Mouse (Mus musculus) thymus, postnatal 25 days (tissue): ENCODE results near the gene Man1a.
A peak's percentile ranks its signal among the peaks of the same experiment; 100 is the strongest.

Experiments used
- DNase-seq: peaks from one replicate; pipeline ENCODE4 v3.0.0; 2022

Gene Man1a

DNA sequence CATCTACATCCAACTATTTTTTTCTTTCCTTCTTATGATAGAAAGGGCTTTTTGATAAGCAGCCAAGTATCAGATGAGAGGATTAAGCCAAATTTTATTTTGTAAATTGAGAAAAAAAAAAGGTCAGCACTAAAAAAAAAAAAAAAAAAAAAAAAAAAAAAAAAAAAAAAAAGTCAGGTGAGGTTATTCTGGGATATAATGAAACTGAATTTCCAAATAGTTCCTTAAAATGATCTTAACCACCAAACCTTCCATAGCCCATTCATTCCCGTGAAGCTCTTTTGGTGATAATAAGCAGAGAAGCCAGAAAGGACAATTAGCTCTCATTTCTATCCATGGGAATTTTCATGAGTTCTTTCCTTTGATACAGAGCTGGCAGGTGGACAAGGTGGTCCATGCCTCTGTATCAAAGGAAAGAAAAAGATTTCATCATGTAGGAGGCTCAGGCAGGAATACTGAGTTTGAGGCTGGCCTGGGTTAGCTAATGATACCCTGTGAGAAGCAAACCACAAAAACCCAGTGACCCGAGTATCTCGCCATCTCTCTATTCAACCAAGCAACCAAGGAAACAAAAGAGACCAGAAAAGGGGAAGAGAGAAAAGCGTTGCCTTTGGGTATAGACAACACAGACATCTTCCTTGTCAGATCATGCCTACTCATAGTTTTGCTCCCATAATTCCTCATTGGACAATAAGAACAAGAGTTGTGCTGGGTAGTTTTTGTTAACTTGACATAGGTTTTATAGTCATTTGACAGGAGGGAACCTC lies 162.7 kb downstream of the Man1a start:
- no peak for DNase-seq

DNA sequence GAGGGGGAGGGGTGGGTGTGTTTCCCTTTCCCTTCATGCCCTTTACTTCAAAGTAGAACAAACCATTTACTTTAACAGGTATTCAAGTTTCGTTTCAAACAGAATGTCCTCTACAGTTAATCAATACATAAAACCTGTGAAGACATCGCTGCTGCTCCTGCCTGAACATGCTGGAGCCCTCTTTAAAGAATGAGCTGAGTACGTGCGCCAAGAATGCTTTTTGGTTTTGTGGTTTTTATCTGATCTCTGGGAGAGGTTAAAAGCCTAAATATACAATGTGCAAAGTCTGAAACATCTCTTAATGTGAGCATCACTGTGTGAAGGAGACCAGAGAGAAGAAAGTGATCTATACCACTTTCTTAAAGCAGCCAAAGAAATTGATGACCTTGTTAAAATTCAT lies 186.9 kb downstream of the Man1a start:
- DNase-seq, result peak; percentile 4

DNA sequence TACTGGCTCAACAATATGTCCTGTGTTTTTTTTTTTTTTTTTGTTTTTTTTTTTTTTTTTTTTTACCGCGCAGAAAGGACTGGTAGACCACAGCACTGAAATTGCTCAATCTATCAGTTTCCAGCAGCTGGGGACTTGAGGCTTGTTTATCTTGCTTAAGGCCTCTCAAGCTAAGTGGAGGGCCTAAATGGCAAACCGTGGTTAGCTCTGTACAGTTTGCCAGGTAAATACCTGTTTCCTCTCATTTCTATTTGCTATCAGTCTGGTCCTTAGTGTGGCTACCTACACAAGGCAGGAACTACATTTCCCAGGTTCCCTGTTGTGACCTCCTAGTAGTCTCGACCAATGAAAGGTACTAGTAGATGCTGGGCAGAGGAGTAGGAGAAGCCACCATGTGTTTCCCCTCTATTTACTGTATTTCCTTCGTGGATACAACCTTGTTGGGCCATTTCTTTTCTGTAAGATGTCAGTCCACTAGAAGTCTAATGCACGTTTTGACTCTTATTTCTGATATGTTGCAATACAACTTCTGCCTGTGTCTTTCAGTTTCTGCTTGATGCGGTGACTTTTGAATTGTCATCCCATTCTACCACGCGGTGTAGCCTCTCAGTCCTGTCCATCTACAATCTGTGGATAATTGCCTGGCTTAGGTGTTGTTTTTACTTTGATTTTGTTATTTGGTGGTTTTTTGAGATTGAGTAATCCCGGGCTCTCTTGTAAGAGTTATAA lies 187.9 kb downstream of the Man1a start:
- DNase-seq, result no peak

DNA sequence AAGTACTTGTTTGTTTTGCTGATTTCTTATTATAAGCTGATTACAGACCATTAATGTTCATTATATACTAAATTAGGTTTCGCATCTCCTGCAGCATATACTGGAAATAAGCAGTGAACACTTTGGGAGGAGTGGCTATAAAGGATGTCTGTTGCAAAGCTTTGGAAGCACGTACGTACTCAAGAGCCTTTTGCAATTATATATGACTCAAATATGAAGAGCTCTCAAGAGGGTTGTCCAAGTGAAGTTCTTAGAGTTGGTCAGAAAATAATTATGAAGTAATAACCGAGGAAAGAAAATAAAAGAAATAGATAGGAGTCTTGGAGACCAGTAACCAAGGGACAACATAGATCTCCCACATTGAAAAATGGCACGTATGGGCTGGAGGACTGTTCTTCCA lies 189.9 kb downstream of the Man1a start:
- DNase-seq, result no peak

DNA sequence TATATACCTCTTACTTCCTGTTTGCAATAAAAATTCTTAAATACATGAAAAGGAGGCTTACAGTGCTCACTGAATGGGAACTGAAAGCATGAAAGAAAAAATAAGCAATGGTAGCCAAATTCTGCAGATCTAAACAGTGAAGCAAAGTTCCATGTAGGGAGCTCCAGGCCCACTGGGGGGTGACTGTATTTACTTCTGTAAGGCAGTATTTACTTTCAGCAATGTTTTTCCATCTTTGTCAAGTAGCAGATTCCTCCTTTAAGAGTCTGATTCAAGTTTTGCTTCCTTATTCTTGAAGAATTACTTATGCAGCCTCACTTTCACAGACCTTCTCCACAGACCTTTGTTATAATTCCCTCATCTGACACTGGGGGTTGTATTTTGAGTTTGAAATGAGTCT lies 195.1 kb downstream of the Man1a start:
- no peak for DNase-seq

DNA sequence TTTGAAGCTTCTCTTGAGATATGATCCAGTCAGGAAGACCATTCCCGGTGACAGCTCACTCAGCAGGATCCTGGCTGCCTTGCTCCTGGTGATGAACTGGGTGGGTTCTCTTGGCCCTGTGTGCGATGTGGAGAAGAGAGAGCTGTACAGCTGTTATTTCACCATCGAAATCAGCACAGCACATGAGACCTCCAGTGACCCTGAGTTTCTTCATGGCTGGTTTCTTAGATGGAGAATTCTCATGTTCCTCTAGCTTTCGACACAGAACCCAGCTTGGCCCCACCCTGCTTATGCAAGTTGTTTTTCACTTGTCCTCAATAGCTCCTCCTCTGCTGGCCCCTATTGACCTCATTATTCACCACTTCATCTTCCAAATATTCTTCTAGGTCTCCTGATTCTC lies 200.5 kb downstream of the Man1a start:
- no peak for DNase-seq

DNA sequence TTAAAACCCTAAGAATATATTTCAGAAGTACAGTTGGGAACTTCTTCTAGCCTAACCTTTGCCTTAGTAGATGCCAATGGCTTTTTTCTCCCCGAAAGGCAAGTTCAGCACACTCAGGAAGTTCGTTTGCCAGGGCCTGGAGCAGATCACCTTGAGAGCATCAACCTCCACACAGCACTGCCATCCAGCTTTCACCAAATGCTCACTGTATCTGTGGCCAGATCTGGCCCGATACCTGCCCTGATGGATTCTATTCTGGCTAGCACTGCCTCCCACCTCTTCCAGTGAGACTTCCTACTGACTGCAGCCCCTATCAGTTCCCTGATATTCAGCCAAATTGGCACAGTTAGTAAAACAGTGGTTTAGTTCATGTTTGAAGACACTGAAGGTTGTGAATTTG lies 202.2 kb downstream of the Man1a start:
- DNase-seq, result no peak

DNA sequence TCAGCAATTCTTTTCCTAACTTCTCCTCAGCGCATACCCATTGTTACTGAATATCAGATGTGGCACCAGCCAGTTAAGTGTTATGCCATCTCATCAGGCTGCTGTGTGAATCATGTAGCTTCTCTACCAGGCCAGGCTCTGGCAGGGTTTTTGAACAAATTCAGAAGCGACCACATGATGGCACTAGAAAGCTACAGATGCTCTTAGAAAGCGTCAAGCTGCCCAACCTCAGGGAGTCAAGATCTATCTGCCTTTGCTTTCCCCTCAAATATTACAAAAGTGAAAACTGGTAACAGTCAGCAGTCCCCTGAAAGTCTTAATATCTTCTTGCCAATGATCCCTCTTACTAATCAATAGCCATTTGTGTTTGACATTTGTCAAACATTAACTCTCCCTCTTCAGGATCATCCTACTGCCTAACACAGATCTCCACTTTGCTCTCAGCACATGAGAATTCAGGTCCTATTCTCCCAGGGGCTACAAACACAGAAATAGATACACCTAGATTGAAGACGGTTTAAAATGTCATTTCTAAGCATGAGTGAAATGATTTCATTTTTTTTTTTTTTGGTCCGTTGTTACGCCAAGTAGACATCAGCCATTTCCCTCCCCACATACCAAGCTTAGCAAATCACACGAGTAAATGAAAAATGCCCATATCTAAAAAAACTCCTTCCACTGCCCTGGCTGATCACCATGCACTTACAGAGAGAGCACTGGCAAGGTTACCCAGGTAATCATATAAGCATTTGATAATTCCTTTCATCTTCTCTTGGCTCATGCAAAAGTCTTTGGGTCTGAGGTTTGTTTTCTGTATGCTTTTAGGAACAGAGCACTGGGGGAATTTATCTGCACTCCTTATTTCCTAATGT lies 212.7 kb downstream of the Man1a start:
- peak; percentile 41 for DNase-seq

DNA sequence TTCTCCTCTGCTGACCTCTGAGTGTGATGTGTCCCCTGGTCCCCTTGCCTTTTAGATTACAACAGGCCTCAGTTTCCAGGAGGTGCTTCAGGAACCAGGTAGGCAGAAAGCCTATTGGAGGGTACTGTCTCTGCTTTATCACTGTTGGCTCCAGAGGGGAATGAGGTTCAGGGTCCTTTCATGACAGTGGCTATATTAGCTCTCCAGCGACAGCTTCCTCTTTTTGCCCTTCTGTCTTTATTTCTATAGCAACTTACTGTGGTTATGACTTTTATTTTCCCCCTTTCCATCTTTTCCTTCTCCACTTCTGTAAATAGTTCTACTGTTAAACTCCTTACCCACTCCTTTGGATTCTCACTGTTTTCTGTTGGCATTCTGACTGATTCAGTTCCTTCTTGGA lies 216.5 kb downstream of the Man1a start:
- no peak for DNase-seq

DNA sequence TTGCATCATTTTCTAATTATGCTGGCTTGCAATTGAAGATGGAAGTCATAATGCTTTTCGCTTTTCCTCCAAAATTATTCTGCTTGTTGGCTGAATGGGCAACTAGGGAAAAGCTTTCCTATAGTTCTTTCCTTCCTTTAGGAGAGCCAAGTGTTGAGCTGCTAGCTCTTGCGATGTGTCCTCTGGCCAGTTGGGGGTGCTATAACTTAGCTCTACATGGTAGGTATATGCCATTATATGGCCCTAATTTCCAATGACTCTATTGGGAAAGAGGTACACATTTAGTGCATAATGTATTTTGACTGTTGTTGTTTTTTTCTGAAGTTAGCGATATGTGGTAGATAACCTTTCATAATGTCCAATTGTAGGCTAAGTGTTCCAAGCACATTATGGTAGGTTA lies 217.2 kb downstream of the Man1a start:
- no peak for DNase-seq
